Mouse (Mus musculus) intestine, postnatal 0 days (tissue): Measurements from ENCODE around the gene Ndel1. TPM values are rescaled to one million over a fixed set of nuclear protein-coding genes. Genes with fewer than 3 reads are reported as not detected.

Experiments used
- ATAC-seq: fragments of 200-750 bp; cut with Nextera tagmentation; 2 replicates; pipeline ENCODE4 v1.8.0; 2017; ENCODE audit warnings: mild to moderate bottlenecking, moderate TSS enrichment, moderate library complexity
- H3K27ac ChIP-seq: fragments of 300-500 bp; sonication (generic); 2 replicates; pipeline ENCODE4 v1.5.1; 2014; ENCODE audit warnings: mild to moderate bottlenecking, low read depth, low read length, moderate library complexity
- H3K27me3 ChIP-seq: fragments of 300-500 bp; sonication (generic); replicated peaks from 2 replicates; pipeline ENCODE4 v1.6.1; 2014; ENCODE audit warnings: low read length, mixed read lengths; ENCODE audit not compliant: control insufficient read depth, insufficient read depth
- H3K36me3 ChIP-seq: fragments of 300-500 bp; sonication (generic); 2 replicates; pipeline ENCODE4 v1.6.1; 2014; ENCODE audit warnings: mild to moderate bottlenecking, moderate library complexity; ENCODE audit not compliant: control insufficient read depth, insufficient read depth
- H3K4me1 ChIP-seq: fragments of 300-500 bp; sonication (generic); replicated peaks from 2 replicates; pipeline ENCODE4 v1.6.1; 2014; ENCODE audit warnings: antibody characterized with exemption, low read length, mixed read lengths; ENCODE audit not compliant: control insufficient read depth, insufficient read depth
- H3K4me2 ChIP-seq: fragments of 300-500 bp; sonication (generic); replicated peaks from 2 replicates; pipeline ENCODE4 v1.6.1; 2014; ENCODE audit warnings: low read depth, mild to moderate bottlenecking, moderate library complexity
- H3K4me3 ChIP-seq: fragments of 300-500 bp; sonication (generic); 2 replicates; pipeline ENCODE4 v1.5.1; 2014; ENCODE audit warnings: low read depth, low read length
- H3K9ac ChIP-seq: fragments of 300-500 bp; sonication (generic); 2 replicates; pipeline ENCODE4 v1.6.1; 2014; ENCODE audit warnings: mild to moderate bottlenecking, low read depth, low read length
- H3K9me3 ChIP-seq: fragments of 300-500 bp; sonication (generic); 2 replicates; pipeline ENCODE4 v1.6.1; 2016; ENCODE audit warnings: mixed run types; ENCODE audit not compliant: control insufficient read depth
- CTCF ChIP-seq: sonication (generic); IDR thresholded peaks from 2 replicates; pipeline ENCODE4 v1.5.1; 2016; ENCODE audit warnings: low read depth, mild to moderate bottlenecking, control low read depth, antibody characterized with exemption, moderate library complexity
- WGBS: fragments of 180-500 bp; shearing (Covaris S2); extraction: QIAGEN DNeasy Blood & Tissue Kit; methylation state at CpG from one replicate; pipeline ENCODE4 v1.1.7; 2014; 5-methylcytosine and 5-hydroxymethylcytosine counted together
- polyA plus RNA-seq: library from polyadenylated mRNA; unstranded; fragments of >200 nt; fragmentation: Nextera tagmentation; extraction: Ambion mirVana; gene quantifications from 2 replicates; pipeline ENCODE4 v1.2.1, GENCODE M21; 2015

Gene Ndel1
- polyA plus RNA-seq, 1 experiment from 2014 or later = 63.6 TPM

- Histone ChIP-seq H3K27ac (peak overlapping the region; percentile 74), H3K4me1 (0 out of 2 replicates have a peak, but pooled peaks cover 3% of the 10 kb centered on the region), H3K9ac (peak overlapping the region; percentile 94), H3K36me3 (peaks cover 32% of the 10 kb centered on the region), H3K4me3 (peak overlapping the region; percentile 74), H3K27me3 (no peaks in the 10 kb centered on the region), H3K9me3 (no peaks in the 10 kb centered on the region), H3K4me2 (peak overlapping the region; percentile 77)
- TF ChIP-seq CTCF = no peak
- WGBS = 0% methylated on average over 10 of the region's 10 CpGs
- no peak for ATAC-seq
Measured at GRCm38 (mm10) chr11:68902047-68902364, 30.3 kb upstream of the Ndel1 start.

- Histone ChIP-seq H3K4me1 (0 out of 2 replicates have a peak, but pooled peaks cover 3% of the 10 kb centered on the region), H3K4me2 (peak within 1 kb of the TSS; percentile 77), H3K9me3 (no peaks in the 10 kb centered on the region), H3K36me3 (peaks cover 27% of the 10 kb centered on the region), H3K27ac (peak within 1 kb of the TSS; percentile 74), H3K4me3 (peak within 1 kb of the TSS; percentile 74), H3K9ac (peak within 1 kb of the TSS; percentile 94), H3K27me3 (no peaks in the 10 kb centered on the region)
- under 1% methylated on average over 52 of the region's 52 CpGs for WGBS
- peak; percentile 99 for TF ChIP-seq CTCF
- ATAC-seq = peak; percentile 84
Measured at GRCm38 (mm10) chr11:68901351-68902046, 29.8 kb upstream of the Ndel1 start, which contains the start of gene Rpl26. TSS of gene Rpl26 (plus strand) at chr11:68901583.

GRCm38 (mm10) chr11:68900519-68901350, 29.1 kb upstream of the Ndel1 start:
- peaks cover 21% of the 10 kb centered on the region for H3K36me3 ChIP-seq
- no peak overlapping the region for H3K27ac ChIP-seq
- peak overlapping the region; percentile 74 for H3K4me3 ChIP-seq
- H3K9me3 ChIP-seq = no peaks in the 10 kb centered on the region
- 0 out of 2 replicates have a peak overlapping the region, but pooled peaks have one; percentile 18 for H3K9ac ChIP-seq
- TF ChIP-seq CTCF = no peak
- WGBS = 26% methylated on average over 31 of the region's 31 CpGs
- peak overlapping the region; percentile 77 for H3K4me2 ChIP-seq
- H3K27me3 ChIP-seq = no peaks in the 10 kb centered on the region
- peak; percentile 20 for ATAC-seq
- 0 out of 2 replicates have a peak, but pooled peaks cover 3% of the 10 kb centered on the region for H3K4me1 ChIP-seq

DNA sequence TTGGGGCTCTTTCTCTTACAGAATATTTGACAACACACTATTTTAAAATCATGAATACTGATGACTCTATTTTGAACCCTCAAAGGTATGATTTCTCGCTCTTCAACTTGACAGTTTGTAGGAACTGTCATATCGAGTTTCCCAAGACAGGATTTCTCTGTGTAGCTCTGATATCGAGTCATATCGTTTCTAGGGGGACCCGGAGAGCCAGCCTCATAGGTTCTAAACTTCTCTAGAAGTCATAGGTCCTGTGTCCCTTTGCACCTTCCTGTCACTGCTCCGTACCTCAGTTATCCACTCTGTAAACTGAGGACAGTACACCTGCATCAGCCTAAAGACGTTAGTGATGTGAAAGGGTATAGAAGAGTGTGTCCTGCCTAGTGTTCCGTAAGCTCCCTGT, 28.2 kb upstream of the Ndel1 start:
- H3K4me1 ChIP-seq = 0 out of 2 replicates have a peak, but pooled peaks cover 3% of the 10 kb centered on the region
- H3K27ac ChIP-seq = no peak overlapping the region
- H3K9me3 ChIP-seq = no peaks in the 10 kb centered on the region
- peaks cover 15% of the 10 kb centered on the region for H3K36me3 ChIP-seq
- WGBS = 88% methylated on average over 8 of the region's 8 CpGs
- no peak overlapping the region for H3K4me2 ChIP-seq
- H3K27me3 ChIP-seq = no peaks in the 10 kb centered on the region
- no peak for ATAC-seq
- H3K9ac ChIP-seq = no peak overlapping the region
- TF ChIP-seq CTCF = no peak
- no peak overlapping the region for H3K4me3 ChIP-seq

GRCm38 (mm10) chr11:68898790-68899189, 27.1 kb upstream of the Ndel1 start:
- WGBS = 62% methylated on average over 6 of the region's 6 CpGs

GRCm38 (mm10) chr11:68897838-68898237, 26.2 kb upstream of the Ndel1 start:
- H3K9me3 ChIP-seq = no peaks in the 10 kb centered on the region
- no peak overlapping the region for H3K4me2 ChIP-seq
- H3K36me3 ChIP-seq = no peaks in the 10 kb centered on the region
- no peak overlapping the region for H3K27ac ChIP-seq
- no peak overlapping the region for H3K9ac ChIP-seq
- no peaks in the 10 kb centered on the region for H3K27me3 ChIP-seq
- no peak for TF ChIP-seq CTCF
- ATAC-seq = no peak
- WGBS = 71% methylated on average over 6 of the region's 6 CpGs
- no peak overlapping the region for H3K4me3 ChIP-seq
- 0 out of 2 replicates have a peak, but pooled peaks cover 3% of the 10 kb centered on the region for H3K4me1 ChIP-seq

More at GRCm38 (mm10) chr11:68898790-68899189, 27.1 kb upstream of the Ndel1 start:
- no peaks in the 10 kb centered on the region for H3K27me3 ChIP-seq
- H3K4me3 ChIP-seq = no peak overlapping the region
- H3K4me1 ChIP-seq = 0 out of 2 replicates have a peak, but pooled peaks cover 3% of the 10 kb centered on the region
- peaks cover 7% of the 10 kb centered on the region for H3K36me3 ChIP-seq
- no peak for TF ChIP-seq CTCF
- H3K9ac ChIP-seq = no peak overlapping the region
- H3K27ac ChIP-seq = no peak overlapping the region
- H3K4me2 ChIP-seq = no peak overlapping the region
- ATAC-seq = no peak
- no peaks in the 10 kb centered on the region for H3K9me3 ChIP-seq
